Mouse (Mus musculus) liver, embryonic 11.5 days (tissue): ENCODE measurements around the gene Sh3pxd2a. TPM values are rescaled to one million over a fixed set of nuclear protein-coding genes. Genes with fewer than 3 reads are reported as not detected.

Experiments
- ATAC-seq: fragments of 200-750 bp; cut with Nextera tagmentation; replicated peaks from 2 replicates; pipeline ENCODE4 v1.8.0; 2017; ENCODE audit warnings: moderate number of reproducible peaks, mild to moderate bottlenecking, moderate TSS enrichment, moderate library complexity; ENCODE audit not compliant: low FRiP score
- DNase-seq: peaks from one replicate; pipeline ENCODE4 v3.0.0-alpha.2; 2017; ENCODE audit warnings: low spot score
- H3K27ac ChIP-seq: fragments of 300-500 bp; sonication (generic); 2 replicates; pipeline ENCODE4 v1.5.1; 2014; ENCODE audit warnings: mild to moderate bottlenecking, low read depth, low read length, control low read depth
- H3K27me3 ChIP-seq: fragments of 300-500 bp; sonication (generic); replicated peaks from 2 replicates; pipeline ENCODE4 v1.6.1; 2014; ENCODE audit warnings: low read length, mixed read lengths; ENCODE audit not compliant: control insufficient read depth, insufficient read depth
- H3K36me3 ChIP-seq: fragments of 300-500 bp; sonication (generic); 2 replicates; pipeline ENCODE4 v1.6.1; 2014; ENCODE audit warnings: mild to moderate bottlenecking, low read length, moderate library complexity, mixed read lengths; ENCODE audit not compliant: control insufficient read depth, insufficient read depth
- H3K4me1 ChIP-seq: fragments of 300-500 bp; sonication (generic); replicated peaks from 2 replicates; pipeline ENCODE4 v1.6.1; 2014; ENCODE audit warnings: low read length, mixed read lengths; ENCODE audit not compliant: control insufficient read depth, insufficient read depth
- H3K4me2 ChIP-seq: fragments of 300-500 bp; sonication (generic); 2 replicates; pipeline ENCODE4 v1.6.1; 2014; ENCODE audit warnings: mild to moderate bottlenecking, control low read depth, moderate library complexity
- H3K4me3 ChIP-seq: fragments of 300-500 bp; sonication (generic); 2 replicates; pipeline ENCODE4 v1.5.1; 2014; ENCODE audit warnings: low read depth, low read length, control low read depth
- H3K9ac ChIP-seq: fragments of 300-500 bp; sonication (generic); 2 replicates; pipeline ENCODE4 v1.6.1; 2014; ENCODE audit warnings: low read depth, low read length, control low read depth
- H3K9me3 ChIP-seq: fragments of 300-500 bp; sonication (generic); 2 replicates; pipeline ENCODE4 v1.6.1; 2016; ENCODE audit warnings: low read length, inconsistent platforms, mixed read lengths; ENCODE audit not compliant: control insufficient read depth
- whole genome bisulfite sequencing: fragments of 180-500 bp; shearing (Covaris S2); extraction: QIAGEN DNeasy Blood & Tissue Kit; methylation state at CpG from one replicate; pipeline ENCODE4 v1.1.7; 2014; 5-methylcytosine and 5-hydroxymethylcytosine counted together
- polyA plus RNA-seq: library from polyadenylated mRNA; unstranded; fragments of >200 nt; fragmentation: Nextera tagmentation; extraction: Ambion mirVana; gene quantifications from 2 replicates; pipeline ENCODE4 v1.2.1, GENCODE M21; 2014

Sh3pxd2a gene
- polyA plus RNA-seq, 1 experiment from 2014 or later = 3.6 TPM

DNA sequence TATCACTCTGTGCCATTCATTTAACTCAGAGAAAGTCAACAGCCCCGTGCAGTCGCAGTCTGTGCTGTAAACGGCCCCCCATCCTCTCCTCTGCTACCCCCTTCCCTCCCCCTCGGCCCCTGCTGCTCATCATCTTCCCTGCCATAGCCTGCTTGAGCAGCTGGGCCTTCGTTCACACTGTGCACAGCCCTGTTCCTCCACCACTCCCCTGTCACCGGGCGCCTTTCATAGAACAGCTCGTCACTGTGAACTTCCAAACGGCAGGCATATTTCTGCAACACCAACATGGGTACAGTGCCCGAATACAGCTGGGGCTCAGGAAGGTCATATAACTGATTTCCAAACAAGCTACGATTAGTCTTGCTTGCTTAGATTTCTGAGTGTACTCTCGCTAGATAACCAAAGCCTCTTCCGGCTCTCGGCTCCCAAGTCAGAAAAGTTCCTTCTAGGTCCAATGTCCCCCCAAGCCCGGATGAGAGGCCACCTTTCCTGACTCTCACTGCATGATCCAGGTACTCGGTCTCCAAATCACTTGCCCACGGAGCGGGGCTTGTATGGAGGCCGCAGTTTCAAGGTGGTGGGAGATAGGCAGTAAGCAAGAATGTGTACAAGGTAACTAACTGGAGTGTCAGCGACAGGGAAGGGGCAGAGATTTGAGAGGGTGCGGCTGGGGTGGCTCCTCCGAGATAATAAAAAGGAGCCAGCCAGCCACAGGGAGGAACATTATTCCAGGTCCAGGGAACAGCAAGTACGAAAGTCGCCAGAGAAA is 125.6 kb downstream of the Sh3pxd2a start:
- WGBS = 46% methylated on average over 24 of the region's 24 CpGs
- H3K27me3 ChIP-seq = peaks cover 14% of the 10 kb centered on the region
- H3K36me3 ChIP-seq = no peaks in the 10 kb centered on the region
- peaks cover 21% of the 10 kb centered on the region; the same call in 1 of the 2 replicates for H3K4me1 ChIP-seq
- no peak overlapping the region for H3K27ac ChIP-seq
- no peak for ATAC-seq
- peak overlapping the region; percentile 62 for H3K4me2 ChIP-seq
- H3K4me3 ChIP-seq = 0 out of 2 replicates have a peak overlapping the region, but pooled peaks have one; percentile 12
- no peak for DNase-seq
- 0 out of 2 replicates have a peak overlapping the region, but pooled peaks have one; percentile 20 for H3K9ac ChIP-seq
- H3K9me3 ChIP-seq = no peaks in the 10 kb centered on the region

DNA sequence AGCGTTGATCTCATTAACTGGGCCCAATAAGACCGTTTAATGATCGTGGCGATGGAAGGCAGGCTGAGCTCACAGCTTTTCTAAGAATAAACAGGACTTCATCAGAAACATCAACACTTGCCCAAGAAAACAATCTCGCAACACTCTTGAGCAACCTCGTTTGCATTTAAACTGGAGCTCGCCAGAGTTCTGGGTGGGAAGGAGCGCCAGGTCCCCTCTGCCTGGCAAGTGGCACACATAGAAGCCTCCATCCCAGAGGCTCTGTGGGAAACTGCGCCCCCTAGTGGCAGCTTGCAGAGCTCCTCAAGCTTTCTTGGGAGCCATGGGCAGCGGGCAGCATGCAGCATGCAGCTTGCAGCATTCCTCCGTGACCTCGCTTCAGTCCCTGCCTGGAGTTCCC is 126.5 kb downstream of the Sh3pxd2a start:
- Histone ChIP-seq H3K4me1 (peaks cover 17% of the 10 kb centered on the region; the same call in 1 of the 2 replicates), H3K27me3 (peaks cover 6% of the 10 kb centered on the region), H3K9ac (no peak overlapping the region), H3K9me3 (no peaks in the 10 kb centered on the region), H3K27ac (no peak overlapping the region), H3K36me3 (no peaks in the 10 kb centered on the region), H3K4me2 (peak overlapping the region; percentile 47), H3K4me3 (no peak overlapping the region)
- 37% methylated on average over 12 of the region's 12 CpGs for WGBS
- no peak; the same call in 1 of the 2 replicates for ATAC-seq
- peak; percentile 80 for DNase-seq

GRCm38 (mm10) chr19:47337191-47337590 is 127.0 kb downstream of the Sh3pxd2a start:
- Histone ChIP-seq H3K9me3 (no peaks in the 10 kb centered on the region), H3K9ac (no peak overlapping the region), H3K4me3 (no peak overlapping the region), H3K4me1 (peaks cover 17% of the 10 kb centered on the region; the same call in 1 of the 2 replicates), H3K27ac (no peak overlapping the region), H3K27me3 (peaks cover 1% of the 10 kb centered on the region; the same call in 1 of the 2 replicates), H3K36me3 (no peaks in the 10 kb centered on the region), H3K4me2 (no peak overlapping the region)
- ATAC-seq (no peak), DNase-seq (no peak)
- WGBS = 81% methylated on average over 7 of the region's 7 CpGs

DNA sequence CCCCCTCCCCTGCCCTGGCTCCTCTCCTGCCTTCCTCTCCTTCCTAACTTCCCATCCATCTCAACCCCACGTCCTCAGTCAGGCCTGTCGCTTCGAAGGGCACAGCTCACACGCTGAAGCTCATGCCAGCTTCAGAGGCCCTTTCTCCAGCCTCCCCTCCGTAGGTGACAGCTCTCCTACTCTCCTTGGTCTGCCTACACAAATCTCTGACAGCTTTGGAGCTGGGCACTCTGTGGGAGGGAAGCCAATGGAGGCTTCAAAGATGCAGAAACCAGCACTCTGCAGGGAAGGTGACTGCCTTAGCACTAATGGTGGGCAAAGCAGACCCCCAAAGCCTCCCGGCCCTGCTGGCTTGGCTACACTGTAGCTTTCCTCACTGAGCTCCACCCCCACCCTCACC is 128.9 kb downstream of the Sh3pxd2a start:
- Histone ChIP-seq H3K4me2 (no peak overlapping the region), H3K9ac (no peak overlapping the region), H3K4me1 (peaks cover 17% of the 10 kb centered on the region), H3K36me3 (no peaks in the 10 kb centered on the region), H3K4me3 (no peak overlapping the region), H3K27me3 (no peaks in the 10 kb centered on the region), H3K9me3 (no peaks in the 10 kb centered on the region), H3K27ac (no peak overlapping the region)
- no peak for ATAC-seq
- no peak for DNase-seq
- WGBS = 64% methylated on average over 6 of the region's 6 CpGs

- Histone ChIP-seq H3K27ac (no peak overlapping the region), H3K36me3 (no peaks in the 10 kb centered on the region), H3K9ac (no peak overlapping the region), H3K4me3 (no peak overlapping the region), H3K27me3 (no peaks in the 10 kb centered on the region), H3K9me3 (no peaks in the 10 kb centered on the region), H3K4me1 (peaks cover 17% of the 10 kb centered on the region), H3K4me2 (no peak overlapping the region)
- DNase-seq (no peak), ATAC-seq (no peak)
- 74% methylated on average over 17 of the region's 17 CpGs for WGBS
Observed at GRCm38 (mm10) chr19:47334713-47335112, 129.5 kb downstream of the Sh3pxd2a start.

- H3K9me3 ChIP-seq = no peaks in the 10 kb centered on the region
- no peak overlapping the region for H3K4me3 ChIP-seq
- ATAC-seq (peak; percentile 58), DNase-seq (peak; percentile 58)
- no peak overlapping the region; the same call in 1 of the 2 replicates for H3K4me2 ChIP-seq
- H3K36me3 ChIP-seq = no peaks in the 10 kb centered on the region
- no peaks in the 10 kb centered on the region for H3K27me3 ChIP-seq
- H3K9ac ChIP-seq = no peak overlapping the region
- H3K4me1 ChIP-seq = peaks cover 9% of the 10 kb centered on the region
- WGBS = 37% methylated on average over 10 of the region's 10 CpGs
- H3K27ac ChIP-seq = peak overlapping the region; percentile 28; the same call in 1 of the 2 replicates
Observed at GRCm38 (mm10) chr19:47330743-47331227, 133.4 kb downstream of the Sh3pxd2a start.

DNA sequence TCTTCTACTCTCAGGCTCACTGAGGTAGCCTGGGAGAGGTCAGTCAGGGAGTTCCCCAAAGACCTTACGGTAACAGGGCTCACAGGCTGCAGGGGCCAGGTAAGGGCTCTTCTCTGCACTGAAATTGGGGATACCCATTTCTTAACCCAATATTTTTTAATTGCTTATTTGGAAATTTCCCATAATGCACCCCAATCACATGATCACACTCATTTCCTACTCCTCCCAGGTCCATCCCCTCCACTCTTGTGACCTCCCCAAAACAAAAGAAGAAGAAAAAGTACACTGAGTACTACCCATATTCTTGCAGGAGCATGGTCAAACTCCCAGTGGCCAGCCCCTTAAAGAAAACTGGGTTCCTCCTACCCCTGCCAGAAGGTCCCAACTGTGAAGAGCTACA is 135.1 kb downstream of the Sh3pxd2a start:
- Histone ChIP-seq H3K4me2 (no peak overlapping the region), H3K36me3 (no peaks in the 10 kb centered on the region), H3K27ac (no peak overlapping the region), H3K4me3 (no peak overlapping the region), H3K4me1 (peaks cover 11% of the 10 kb centered on the region; the same call in 1 of the 2 replicates), H3K27me3 (no peaks in the 10 kb centered on the region), H3K9ac (no peak overlapping the region), H3K9me3 (no peaks in the 10 kb centered on the region)
- ATAC-seq (no peak), DNase-seq (no peak)
- WGBS = 72% methylated on average over 1 of the region's 1 CpGs

DNA sequence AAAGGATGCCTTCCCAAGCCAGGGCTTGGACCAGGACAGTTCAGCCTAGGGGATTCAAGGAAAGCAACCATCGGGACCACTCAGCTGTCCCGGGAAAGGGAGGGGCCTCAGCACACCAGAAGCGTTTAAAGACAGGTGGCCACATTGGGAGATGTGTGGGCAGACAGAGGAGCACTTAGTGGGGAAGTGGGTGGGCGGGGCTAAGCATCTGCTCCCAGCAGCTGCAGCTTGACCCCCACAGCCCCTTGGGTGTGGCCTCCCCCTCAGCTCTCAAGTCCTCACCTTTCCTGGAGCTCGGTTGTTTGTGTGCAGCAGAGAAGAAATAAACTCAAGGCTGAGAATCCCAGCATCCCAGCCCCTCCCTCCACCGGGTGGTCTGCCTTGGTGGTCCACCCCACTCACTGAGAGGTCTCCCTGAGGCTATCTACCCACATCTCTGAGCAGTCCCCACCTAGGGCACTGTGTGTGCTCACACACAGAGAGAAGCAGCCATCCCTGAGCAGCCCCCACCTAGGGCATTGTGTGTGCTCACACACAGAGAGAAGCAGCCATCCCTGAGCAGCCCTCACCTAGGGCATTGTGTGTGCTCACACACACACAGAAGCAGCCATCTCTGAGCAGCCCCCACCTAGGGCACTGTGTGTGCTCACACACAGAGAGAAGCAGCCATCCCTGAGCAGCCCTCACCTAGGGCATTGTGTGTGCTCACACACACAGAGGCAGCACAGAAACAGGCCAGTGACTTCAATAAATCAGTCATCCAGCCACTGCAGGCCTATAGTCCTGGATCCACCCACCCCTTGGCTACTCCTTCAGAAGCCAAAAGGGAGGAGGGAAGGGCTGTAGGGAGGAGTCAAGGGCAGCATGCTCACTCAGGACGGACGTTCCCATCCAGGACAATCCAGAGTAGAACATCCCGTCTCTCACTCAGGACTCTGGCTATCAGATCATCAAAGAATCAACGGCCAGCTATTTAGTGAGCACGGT is 136.0 kb downstream of the Sh3pxd2a start:
- WGBS = 45% methylated on average over 11 of the region's 11 CpGs
- no peak overlapping the region for H3K27ac ChIP-seq
- H3K27me3 ChIP-seq = no peaks in the 10 kb centered on the region
- no peaks in the 10 kb centered on the region for H3K9me3 ChIP-seq
- DNase-seq (no peak), ATAC-seq (no peak)
- no peak overlapping the region for H3K4me3 ChIP-seq
- peaks cover 11% of the 10 kb centered on the region; the same call in 1 of the 2 replicates for H3K4me1 ChIP-seq
- H3K9ac ChIP-seq = no peak overlapping the region
- no peaks in the 10 kb centered on the region for H3K36me3 ChIP-seq
- no peak overlapping the region for H3K4me2 ChIP-seq
